Mouse (Mus musculus): Measurements from ENCODE around the gene Srsf2.
"Not testable (repeated sequence)": the region's sequence is repeated elsewhere in the genome, so short reads cannot be mapped to it uniquely, and the experiment has no call there.

The Srsf2 gene

GRCm38 (mm10) chr11:116827534-116828165 lies 25.2 kb downstream of the Srsf2 start, which contains the start of gene Mxra7:
Gene Mxra7 (minus strand): TSS chr11:116828046.
- DNase-seq (ENCODE audit: low spot score): peak; percentile 83

GRCm38 (mm10) chr11:116826550-116827504 lies 26.1 kb downstream of the Srsf2 start:
- DNase-seq (ENCODE audit: low spot score): peak; percentile 65

GRCm38 (mm10) chr11:116825230-116825629 lies 27.7 kb downstream of the Srsf2 start:
- peak; percentile 47 for DNase-seq (ENCODE audit: low spot score)

- DNase-seq (ENCODE audit: low spot score): not testable (repeated sequence)
Measured at GRCm38 (mm10) chr11:116823885-116824284, 29.0 kb downstream of the Srsf2 start.

GRCm38 (mm10) chr11:116823255-116823654 lies 29.6 kb downstream of the Srsf2 start:
- no peak for DNase-seq (ENCODE audit: low spot score)

GRCm38 (mm10) chr11:116822626-116823025 lies 30.3 kb downstream of the Srsf2 start:
- no peak for DNase-seq (ENCODE audit: low spot score)

GRCm38 (mm10) chr11:116822215-116822614 lies 30.7 kb downstream of the Srsf2 start:
- DNase-seq (ENCODE audit: low spot score): no peak

GRCm38 (mm10) chr11:116821057-116821940 lies 31.6 kb downstream of the Srsf2 start:
- no peak for DNase-seq (ENCODE audit: low spot score)

GRCm38 (mm10) chr11:116819932-116820593 lies 32.8 kb downstream of the Srsf2 start:
- DNase-seq (ENCODE audit: low spot score): no peak

GRCm38 (mm10) chr11:116818722-116819121 lies 34.2 kb downstream of the Srsf2 start:
- DNase-seq (ENCODE audit: low spot score): no peak

GRCm38 (mm10) chr11:116817567-116817966 lies 35.3 kb downstream of the Srsf2 start:
- no peak for DNase-seq (ENCODE audit: low spot score)

- DNase-seq (ENCODE audit: low spot score): no peak
Measured at GRCm38 (mm10) chr11:116816769-116817168, 36.1 kb downstream of the Srsf2 start.

GRCm38 (mm10) chr11:116814884-116815415 lies 37.9 kb downstream of the Srsf2 start:
- DNase-seq (ENCODE audit: low spot score): no peak

GRCm38 (mm10) chr11:116814076-116814883 lies 38.6 kb downstream of the Srsf2 start:
- DNase-seq (ENCODE audit: low spot score): peak; percentile 88

GRCm38 (mm10) chr11:116813610-116814009 lies 39.3 kb downstream of the Srsf2 start:
- DNase-seq (ENCODE audit: low spot score): no peak

- DNase-seq (ENCODE audit: low spot score): peak; percentile 77
Measured at GRCm38 (mm10) chr11:116812793-116813529, 39.9 kb downstream of the Srsf2 start.

GRCm38 (mm10) chr11:116810983-116811901 lies 41.7 kb downstream of the Srsf2 start:
- peak; percentile 97 for DNase-seq (ENCODE audit: low spot score)

GRCm38 (mm10) chr11:116810528-116810927 lies 42.4 kb downstream of the Srsf2 start:
- peak; percentile 51 for DNase-seq (ENCODE audit: low spot score)

Measured in retina, embryonic 14.5 days (tissue).